Mouse (Mus musculus) cerebellum, adult (tissue): ENCODE results near the gene Tmsb10.
A peak's percentile ranks its signal among the peaks of the same experiment; 100 is the strongest.

Source experiments
- ATAC-seq: cut with Nextera tagmentation; 2 replicates; pipeline ENCODE4 v1.9.2; 2017; ENCODE audit warnings: mild to moderate bottlenecking, moderate library complexity, mixed read lengths; ENCODE audit not compliant: insufficient number of reproducible peaks, low FRiP score, low TSS enrichment

The Tmsb10 gene

DNA sequence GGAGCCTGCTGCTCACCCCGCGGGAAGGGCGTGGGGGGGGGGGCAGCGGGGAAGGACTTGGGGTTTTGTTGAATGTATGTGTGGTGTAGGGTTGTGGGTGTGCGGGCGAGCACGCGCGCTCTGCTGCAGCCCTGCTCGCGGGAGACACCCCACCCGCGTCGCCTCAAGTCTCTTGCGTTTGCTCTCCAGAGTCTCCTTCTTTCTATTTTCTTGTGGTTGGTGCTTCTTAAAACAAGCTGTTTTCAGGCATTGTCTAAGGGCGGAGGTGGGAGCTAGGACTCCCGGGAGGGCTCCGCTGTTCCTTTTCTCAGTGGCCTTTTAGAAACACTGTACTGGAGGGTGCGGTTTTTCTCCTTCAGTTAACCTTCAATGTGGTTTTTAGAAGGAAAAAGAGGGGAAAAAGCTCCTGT, at the start of gene Tmsb10:
Tmsb10 (minus strand) TSS at position 87 of the 410 bp plus-strand sequence.
- peak; percentile 57 for ATAC-seq

GRCm38 (mm10) chr6:73003601-73004000, 45.1 kb upstream of the Tmsb10 start:
- no peak for ATAC-seq

DNA sequence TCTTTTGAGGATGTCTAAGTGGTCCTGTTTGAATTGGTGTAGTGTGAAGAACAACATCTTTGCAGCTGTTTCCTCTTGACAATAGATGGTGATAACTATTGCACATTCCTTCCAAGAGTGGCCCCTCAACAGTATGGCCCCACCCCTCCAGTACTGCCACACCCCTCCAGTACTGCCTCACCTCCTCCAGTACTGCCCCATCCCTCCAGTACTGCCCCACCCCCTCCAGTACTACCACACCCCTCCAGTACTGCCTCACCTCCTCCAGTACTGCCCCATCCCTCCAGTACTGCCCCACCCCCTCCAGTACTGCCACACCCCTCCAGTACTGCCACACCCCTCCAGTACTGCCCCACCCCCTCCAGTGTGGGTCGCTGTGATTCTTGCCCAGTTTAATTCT, 43.8 kb upstream of the Tmsb10 start:
- no peak for ATAC-seq

- no peak for ATAC-seq
Measured at GRCm38 (mm10) chr6:72998809-72999208, 40.3 kb upstream of the Tmsb10 start.

- ATAC-seq, result no peak
Measured at GRCm38 (mm10) chr6:72993688-72994082, 35.1 kb upstream of the Tmsb10 start.

DNA sequence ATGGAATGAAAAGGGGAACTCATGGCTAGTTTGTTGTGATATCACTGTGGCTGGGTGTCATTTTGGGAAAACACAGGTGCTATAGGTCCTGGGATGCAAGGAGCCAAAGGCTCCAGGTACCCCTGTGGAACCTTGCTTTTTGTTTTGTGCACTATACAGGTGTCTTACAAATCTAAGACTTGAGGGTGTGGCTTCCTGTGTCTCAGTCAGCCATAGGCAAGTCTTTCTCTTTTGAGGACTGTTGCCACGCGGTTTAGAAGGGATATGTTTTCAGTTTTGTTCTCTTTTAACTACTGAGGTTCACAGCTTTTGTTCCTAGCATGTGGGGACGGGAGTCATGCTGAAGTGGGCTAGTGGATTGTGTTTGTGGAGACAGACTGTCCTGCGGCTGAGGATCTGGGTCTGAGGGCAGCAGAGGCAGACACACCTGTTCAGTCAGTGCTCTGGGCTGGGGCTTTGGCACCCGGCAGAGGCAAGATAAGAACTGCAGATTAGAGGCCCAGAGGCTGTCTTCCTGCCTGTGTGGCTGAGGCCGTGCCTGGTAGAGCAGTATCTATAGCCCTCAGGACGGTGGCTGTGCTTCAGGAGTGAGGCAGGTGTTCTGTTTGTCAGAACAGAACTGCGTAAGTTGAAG, 34.6 kb upstream of the Tmsb10 start:
- no peak for ATAC-seq

DNA sequence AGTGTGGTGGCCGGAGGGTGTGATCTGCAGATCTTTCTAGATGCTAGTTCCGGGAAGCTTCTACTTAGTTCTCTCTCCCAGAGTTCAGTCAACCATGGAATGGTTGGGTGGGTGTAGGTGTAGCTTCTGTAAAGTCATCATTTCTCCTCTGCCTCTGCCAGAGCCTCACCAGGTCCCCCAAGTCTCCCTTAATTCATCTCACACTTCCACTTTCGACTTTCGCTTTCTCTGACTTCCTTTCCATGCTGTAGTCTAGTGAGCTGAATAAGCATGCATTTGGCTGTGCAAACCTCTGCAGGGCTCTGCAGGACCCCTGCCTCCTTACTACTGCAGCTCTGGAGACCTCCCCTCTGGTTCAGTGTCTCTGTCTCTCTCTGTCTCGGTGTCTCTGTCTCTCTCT, 31.7 kb upstream of the Tmsb10 start:
- no peak for ATAC-seq

- peak; percentile 53 for ATAC-seq
Measured at GRCm38 (mm10) chr6:72989028-72989736, 30.6 kb upstream of the Tmsb10 start.

GRCm38 (mm10) chr6:72982506-72982905, 24.0 kb upstream of the Tmsb10 start:
- no peak for ATAC-seq

DNA sequence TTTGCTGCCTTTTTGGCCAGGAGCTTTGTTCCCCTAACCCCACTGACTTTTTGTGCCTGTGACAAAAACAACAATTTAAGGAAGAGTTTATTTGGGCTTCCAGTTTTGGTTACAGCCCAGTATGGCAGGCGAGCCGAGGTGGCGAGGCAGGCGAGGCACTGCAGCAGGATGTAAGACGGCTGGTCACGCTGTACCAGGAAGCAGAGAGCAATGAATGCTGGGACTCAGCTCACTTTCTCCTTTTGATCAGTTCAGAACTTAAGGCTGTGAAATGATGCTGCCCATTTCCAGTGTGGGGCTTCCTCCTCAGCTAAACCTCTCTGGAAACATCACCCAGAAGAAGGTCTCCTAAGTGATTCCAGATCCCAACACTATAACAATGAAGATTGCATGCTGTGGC, 23.3 kb upstream of the Tmsb10 start:
- ATAC-seq, result no peak

DNA sequence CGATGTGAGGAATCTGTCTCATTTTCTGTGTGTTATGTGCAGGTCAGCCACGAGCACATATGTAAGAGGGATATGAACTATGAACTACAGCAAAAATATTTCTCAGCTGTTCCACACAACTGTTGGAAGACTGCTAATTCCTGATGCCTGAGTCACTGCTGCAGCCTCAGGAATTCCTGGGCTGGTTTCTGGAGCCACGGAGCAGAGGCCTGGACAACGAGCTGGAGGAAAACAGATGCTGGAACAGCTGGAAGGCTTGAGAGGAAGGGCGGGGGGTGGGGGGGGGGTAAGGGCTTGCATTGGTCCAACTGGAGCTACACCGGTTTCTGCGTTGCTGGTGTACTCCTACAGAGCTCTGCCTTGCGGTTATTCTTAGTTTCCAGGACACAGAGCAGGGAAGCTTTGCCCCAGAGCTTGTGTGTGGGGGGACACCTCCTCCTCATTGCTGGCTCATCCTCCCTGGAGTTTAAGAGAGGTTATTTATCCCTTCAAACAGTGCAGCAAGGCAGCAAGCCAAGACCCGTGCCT, 22.6 kb upstream of the Tmsb10 start:
- ATAC-seq, result no peak

DNA sequence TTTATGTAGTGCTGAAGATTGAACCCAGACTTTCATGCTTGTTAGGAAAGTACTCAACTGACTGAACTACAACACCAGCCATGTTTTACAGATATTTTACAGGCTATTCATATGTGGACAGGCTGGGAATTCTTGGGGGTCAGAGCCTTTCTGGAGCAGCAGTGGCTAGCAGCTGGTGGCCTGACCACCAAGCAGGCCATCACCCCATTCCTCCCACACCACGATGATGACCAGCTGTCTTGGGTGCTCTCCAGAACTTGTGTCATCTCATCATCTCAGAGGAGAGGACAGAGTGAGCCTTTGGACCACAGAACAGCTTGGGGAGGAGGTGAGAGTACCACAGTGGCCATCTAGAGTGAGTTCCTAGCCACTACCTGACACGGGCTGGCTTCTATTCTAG, 18.3 kb upstream of the Tmsb10 start:
- no peak for ATAC-seq

DNA sequence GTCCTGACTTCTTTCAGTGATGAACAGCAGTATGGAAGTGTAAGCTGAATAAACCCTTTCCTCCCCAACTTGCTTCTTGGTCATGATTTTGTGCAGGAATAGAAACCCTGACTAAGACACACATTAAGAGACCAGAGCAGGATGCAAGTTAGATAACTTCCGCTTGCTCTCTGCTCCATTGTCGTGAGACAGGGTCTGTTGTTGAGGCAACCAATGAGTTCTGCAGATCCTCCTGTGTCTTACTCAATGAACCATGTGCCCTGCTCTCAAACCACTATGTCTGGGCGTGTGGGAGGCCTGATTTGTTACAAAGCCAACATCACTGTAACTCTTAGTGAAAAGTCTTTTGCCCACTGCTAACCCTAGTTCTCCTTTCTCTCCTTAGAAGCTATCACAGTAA, 12.5 kb upstream of the Tmsb10 start:
- no peak for ATAC-seq

- ATAC-seq, result no peak
Measured at GRCm38 (mm10) chr6:72969787-72970186, 11.2 kb upstream of the Tmsb10 start.

- ATAC-seq, result no peak
Measured at GRCm38 (mm10) chr6:72965199-72965598, 6.7 kb upstream of the Tmsb10 start.

DNA sequence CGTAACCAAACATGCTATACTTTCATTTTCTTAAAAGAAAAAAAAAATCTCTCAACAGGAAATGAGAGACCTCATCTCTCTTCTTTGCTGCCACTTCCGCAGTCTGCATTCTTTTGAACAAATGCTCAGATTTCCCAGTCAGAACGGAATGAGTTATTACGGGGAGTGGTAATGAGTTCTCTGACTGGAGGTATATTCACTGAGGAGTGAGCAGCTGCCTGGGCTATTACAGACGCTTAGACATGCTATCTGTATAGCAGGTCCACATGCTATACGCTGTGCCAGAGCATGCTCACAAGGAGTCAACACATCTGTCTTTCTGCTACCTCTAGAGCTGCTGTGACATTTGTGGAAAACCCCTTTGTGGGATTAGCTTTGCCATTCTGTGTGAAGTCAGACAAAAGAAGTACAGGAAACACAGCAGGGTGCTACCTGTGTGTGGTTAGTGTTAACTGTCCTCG, 3.8 kb upstream of the Tmsb10 start:
- no peak for ATAC-seq

- no peak for ATAC-seq
Measured at GRCm38 (mm10) chr6:72961603-72962002, 3.1 kb upstream of the Tmsb10 start.

DNA sequence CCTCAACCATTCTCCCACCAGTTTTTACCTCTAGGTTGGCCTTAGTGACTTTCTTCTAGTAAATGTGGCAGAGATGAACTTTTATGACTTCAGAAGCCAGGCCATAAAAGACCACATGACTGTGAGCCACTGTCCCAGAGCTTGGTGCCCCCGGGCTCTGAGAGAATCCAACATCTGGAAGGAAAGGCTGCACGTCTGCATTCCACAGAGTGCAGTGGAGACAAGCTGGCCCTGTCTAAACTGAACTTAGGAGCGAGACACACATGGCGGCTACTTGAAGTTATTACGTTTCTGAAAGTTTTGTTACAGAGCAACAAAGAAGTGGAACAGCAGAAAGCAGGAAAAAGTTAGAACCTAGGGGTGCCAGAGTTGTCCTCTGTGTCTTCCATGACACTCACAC, 2.1 kb upstream of the Tmsb10 start:
- no peak for ATAC-seq

GRCm38 (mm10) chr6:72959175-72959574, 627 bp upstream of the Tmsb10 start:
- no peak for ATAC-seq

- ATAC-seq, result peak; percentile 73
Measured at GRCm38 (mm10) chr6:72957676-72958641, 589 bp downstream of the Tmsb10 start.

- ATAC-seq, result no peak
Measured at GRCm38 (mm10) chr6:72957093-72957435, 1.5 kb downstream of the Tmsb10 start.
